Mouse (Mus musculus) liver, adult 2 months (tissue): ENCODE data around the gene Tnf.
A peak's percentile ranks its signal among the peaks of the same experiment; 100 is the strongest.

Experiments used
- CTCF ChIP-seq: fragments of 200-500 bp; IDR thresholded peaks from 2 replicates; pipeline ENCODE4 v1.5.1; 2011; ENCODE audit warnings: low read depth, low read length, control low read depth
- POLR2A ChIP-seq: fragments of 200-500 bp; IDR thresholded peaks from 2 replicates; pipeline ENCODE4 v1.6.1; 2011; ENCODE audit warnings: low read length, control low read depth; ENCODE audit not compliant: insufficient read depth; ENCODE audit errors: extremely low read depth

DNA sequence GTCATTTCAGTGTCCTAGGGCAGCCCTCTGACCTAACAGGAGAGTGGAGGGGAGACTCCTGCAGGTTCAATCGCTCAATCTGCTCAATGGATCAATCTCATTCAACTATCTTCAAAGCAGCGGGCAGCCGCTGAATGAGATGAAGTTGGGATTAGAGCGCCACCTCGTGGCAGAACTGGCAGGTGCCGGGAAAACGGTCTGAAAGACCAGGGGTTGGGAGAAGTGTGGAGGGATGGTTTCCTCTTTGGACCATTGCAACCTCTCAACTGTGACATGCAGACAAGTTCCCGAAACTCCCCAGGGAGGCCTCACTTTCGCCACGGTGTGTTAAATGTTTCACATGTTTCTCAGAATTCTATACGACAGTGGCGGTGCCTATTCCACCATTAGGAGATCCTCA, 30.2 kb upstream of the Tnf start:
- TF ChIP-seq POLR2A (no peak), CTCF (peak; percentile 95)
